Mouse (Mus musculus) gastrocnemius, adult 8-10 months (tissue): ENCODE measurements around the gene Myh11. TPM values are rescaled to one million over a fixed set of nuclear protein-coding genes. Genes with fewer than 3 reads are reported as not detected.

ENCODE experiments used
- DNase-seq, 2 experiments: peaks; one replicate each; pipeline ENCODE4 v3.0.0; 2022; ENCODE audit warnings: low spot score in 2 of 2
- total RNA-seq, 4 experiments: library from RNA; stranded (reverse); gene quantifications; 2 replicates each; pipeline ENCODE4 v1.2.4; 2022

Myh11 gene
- total RNA-seq, 4 experiments from 2014 or later = 11.5 to 20.6 (median 14.3) TPM

DNA sequence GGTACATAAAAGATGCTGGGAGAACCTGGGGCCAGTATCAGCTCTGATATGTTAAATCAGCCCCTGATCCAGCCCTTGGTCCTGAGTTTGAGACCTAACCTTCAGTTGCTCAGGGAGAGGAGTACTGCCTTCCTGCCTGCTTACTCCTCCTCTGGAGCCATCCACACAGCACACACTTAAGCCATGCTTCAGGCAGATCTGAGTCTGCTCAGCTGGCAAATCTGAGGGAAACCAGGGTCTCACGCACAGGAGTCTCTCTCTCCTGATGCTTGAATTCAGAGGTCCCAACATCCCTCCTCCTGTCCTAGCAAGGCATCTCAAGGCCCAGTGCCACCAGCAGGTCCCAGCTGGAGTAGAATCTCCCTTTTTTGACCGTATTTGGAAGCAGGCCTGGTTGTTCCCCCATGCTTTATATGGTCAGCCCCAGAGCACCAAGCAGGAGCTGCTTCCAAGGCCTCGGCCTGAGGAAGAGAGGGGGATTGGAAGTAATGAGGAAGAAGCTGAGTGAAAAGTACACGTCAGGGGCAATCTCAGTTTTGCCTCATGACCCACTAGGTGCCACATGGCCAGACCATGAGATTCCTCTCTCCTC is 18.7 kb downstream of the Myh11 start:
- no peak for DNase-seq

- no peak for DNase-seq
Measured at GRCm38 (mm10) chr16:14265203-14265920, 25.8 kb downstream of the Myh11 start.

GRCm38 (mm10) chr16:14264504-14264903 is 26.7 kb downstream of the Myh11 start:
- DNase-seq = no peak

DNA sequence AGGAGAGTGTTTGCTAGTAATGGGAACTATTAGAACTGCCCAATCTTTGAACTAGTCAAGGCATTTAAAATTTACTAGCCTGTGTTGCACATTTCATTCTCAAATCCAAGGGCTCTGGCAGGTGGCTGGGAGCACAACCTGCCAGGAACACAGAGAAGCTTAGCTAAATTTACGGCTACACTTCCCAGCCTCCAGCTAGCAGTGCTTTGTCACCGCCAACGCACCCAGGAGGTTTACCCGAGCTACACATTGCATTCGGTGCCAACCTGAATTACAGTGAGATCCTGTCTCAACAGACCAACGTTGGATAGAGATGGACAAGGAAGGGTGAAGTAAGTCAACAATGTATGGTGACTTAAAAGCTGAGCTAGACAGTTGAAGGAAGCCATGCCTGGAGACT is 27.9 kb downstream of the Myh11 start:
- no peak for DNase-seq

DNA sequence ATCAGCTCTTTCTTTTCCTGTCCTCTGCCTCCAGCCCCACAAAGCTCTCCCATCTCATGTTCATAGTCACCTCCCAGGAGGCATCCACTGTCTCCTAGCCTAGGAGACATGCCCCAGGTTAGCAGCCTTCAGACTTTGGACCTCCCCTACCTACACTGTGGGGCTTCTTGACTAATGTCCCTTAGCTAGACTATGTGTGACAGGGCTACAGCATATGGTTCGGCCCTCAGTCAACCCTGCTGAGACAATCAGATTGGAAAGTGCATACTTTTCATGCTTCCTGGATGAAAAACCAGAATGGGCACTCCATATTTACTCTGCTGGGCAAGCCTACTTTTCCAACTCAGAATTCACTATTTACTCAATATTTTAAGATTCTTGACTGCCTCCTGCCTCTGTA is 28.8 kb downstream of the Myh11 start:
- no peak for DNase-seq

DNA sequence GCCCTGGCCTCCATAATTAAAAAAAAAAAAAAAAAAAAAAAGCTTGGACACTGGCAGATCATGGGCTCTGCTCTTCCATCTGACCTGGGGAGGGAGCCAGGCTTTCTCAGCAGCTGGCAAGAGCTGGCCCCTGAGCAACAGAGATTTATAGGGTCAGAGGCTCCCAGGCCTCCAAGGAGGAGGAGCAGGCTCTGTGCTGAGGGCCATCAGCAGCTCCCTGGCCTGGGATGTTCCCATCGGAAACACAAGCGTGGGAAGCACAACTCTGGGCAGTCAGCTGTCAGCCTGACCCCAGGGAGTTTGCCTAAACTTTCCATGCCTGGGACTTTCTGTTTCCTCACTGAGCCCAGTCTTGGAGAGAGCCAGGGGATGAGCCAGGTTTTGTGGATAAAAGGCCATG is 32.3 kb downstream of the Myh11 start:
- peak; percentile 57 to 75 for DNase-seq

- DNase-seq = peak in 1 of 2 experiments; percentile 31
Measured at GRCm38 (mm10) chr16:14253586-14253985, 37.6 kb downstream of the Myh11 start.

GRCm38 (mm10) chr16:14252877-14253276 is 38.3 kb downstream of the Myh11 start:
- no peak for DNase-seq

DNA sequence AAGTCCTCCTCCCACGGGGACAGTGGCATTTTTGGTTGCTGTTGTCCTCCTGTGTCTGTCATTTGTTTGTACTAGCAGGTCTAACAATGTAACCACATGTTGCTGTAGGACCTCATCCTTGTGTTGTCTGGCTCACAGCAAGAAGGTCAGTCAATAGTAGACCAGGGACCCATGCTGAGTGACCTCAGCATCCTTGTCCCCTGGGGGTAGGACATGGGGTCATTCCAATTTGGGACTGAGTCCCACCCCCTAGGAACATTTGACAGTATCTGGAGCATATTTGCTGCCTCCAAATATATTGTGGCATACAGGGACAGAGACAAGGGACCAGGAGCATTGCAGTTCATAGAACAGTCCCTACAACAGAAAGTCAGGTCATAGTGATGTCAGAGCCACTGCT is 41.3 kb downstream of the Myh11 start:
- no peak for DNase-seq

- no peak for DNase-seq
Measured at GRCm38 (mm10) chr16:14242553-14242952, 48.6 kb downstream of the Myh11 start.

- no peak for DNase-seq
Measured at GRCm38 (mm10) chr16:14242059-14242458, 49.1 kb downstream of the Myh11 start.

DNA sequence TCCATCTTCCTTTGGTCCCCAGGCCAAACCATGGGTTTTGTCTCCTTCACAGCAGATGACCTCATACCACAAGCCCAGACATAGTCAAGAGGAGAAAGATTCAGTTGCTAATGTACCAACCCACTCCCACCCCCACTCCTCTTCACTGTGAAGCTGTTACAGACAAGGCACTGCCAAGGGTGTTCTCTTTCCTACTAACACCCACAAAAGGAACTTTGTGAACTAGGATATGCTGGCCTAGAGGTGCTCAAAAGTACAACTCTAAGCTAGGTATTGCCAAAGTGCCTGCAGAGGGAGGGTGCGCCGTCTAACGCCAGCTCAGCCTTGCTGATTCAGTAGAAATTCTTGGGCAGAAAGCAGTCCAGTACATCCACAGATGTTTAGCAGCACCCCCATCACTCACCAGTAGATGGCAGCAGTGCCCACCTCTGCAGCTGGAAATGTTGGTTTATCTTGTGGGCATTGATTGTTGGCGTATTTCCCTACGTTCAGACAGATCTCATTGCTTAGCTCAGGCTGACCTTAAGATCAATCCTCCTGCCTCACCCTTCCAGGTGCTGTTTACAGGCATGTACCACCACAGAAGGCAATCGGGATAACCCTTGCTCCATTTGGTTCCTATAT is 54.0 kb downstream of the Myh11 start:
- peak; percentile 49 to 61 for DNase-seq

- DNase-seq = no peak
Measured at GRCm38 (mm10) chr16:14215156-14215555, 76.0 kb downstream of the Myh11 start.

- DNase-seq = no peak
Measured at GRCm38 (mm10) chr16:14198798-14199197, 92.4 kb downstream of the Myh11 start.

DNA sequence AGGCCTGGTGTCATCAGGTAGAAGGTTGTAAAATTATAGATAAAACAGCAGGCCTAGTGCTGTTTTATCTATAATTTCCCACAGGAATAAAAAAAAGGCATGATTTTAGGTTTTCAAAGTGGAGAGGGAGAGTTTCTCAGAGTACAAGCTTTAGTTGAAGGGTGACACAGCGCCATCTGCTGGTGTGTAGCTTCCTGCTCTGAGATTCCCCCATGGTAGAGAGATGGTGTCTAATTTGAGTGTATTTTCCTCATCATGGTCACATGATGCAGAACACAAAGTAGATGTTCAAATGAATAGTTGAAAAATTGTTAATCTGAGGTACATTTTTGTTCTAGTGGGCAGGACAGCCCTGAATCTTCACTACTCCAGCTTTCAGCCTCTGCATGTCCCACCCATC is 95.7 kb downstream of the Myh11 start:
- DNase-seq = peak in 1 of 2 experiments; percentile 23

- no peak for DNase-seq
Measured at GRCm38 (mm10) chr16:14194164-14194950, 96.8 kb downstream of the Myh11 start.

DNA sequence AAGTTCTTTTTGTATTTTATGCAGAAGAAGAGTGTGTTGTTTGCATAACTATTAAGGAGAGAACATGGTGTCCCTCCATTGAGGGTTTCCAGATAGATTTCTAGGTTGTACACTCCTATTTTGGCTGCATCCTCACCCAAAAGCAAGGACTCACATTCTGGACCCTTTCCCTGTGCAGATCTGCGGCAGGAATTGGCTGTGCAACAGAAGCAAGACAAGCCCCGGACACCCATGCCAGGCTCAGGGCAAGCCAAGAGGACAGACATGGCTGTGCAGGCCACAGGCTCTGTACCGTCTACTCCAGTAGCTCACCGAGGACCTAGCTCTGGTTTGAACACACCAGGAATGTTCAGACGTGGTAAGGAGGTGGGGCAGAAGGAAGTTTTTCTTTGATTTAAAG is 105.7 kb downstream of the Myh11 start:
- no peak for DNase-seq

- DNase-seq = no peak
Measured at GRCm38 (mm10) chr16:14183856-14184255, 107.3 kb downstream of the Myh11 start.

GRCm38 (mm10) chr16:14182360-14182759 is 108.8 kb downstream of the Myh11 start:
- DNase-seq = no peak

DNA sequence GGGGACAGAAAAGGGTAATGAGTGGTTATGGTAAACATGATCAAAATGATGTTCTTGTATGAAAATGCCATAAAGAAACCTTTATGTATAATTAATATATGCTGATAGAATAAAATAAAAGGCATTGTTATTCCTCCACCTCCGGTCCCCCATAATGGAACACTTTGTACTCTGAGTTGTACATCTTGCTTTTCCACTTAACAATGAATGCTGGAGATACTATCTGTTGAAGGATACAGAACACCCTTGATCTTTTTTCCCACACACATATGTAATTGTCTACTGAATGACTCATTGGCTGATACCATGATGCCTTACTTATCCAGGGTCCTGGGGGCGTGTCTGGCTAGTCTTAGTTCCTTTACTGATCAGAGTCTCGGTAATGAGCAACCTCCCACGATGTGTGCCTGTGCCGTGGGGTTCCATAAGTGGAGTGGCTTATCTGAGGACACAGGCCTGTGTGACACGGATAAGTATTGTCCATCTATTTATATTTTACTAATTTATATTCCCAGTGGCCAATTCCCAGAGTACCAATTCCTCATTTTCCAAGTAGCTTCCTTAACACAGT is 110.9 kb downstream of the Myh11 start:
- no peak for DNase-seq

- no peak for DNase-seq
Measured at GRCm38 (mm10) chr16:14178041-14178440, 113.1 kb downstream of the Myh11 start.

- no peak for DNase-seq
Measured at GRCm38 (mm10) chr16:14169706-14170105, 121.5 kb downstream of the Myh11 start.
